Mouse (Mus musculus) kidney, embryonic 15.5 days (tissue): ENCODE results near the gene Apoa4. TPM values are rescaled to one million over a fixed set of nuclear protein-coding genes. Genes with fewer than 3 reads are reported as not detected.
A peak's percentile ranks its signal among the peaks of the same experiment; 100 is the strongest.

Source experiments
- ATAC-seq: fragments of 200-750 bp; cut with Nextera tagmentation; replicated peaks from 2 replicates; pipeline ENCODE4 v1.8.0; 2017; ENCODE audit warnings: moderate TSS enrichment; ENCODE audit not compliant: low FRiP score
- H3K27ac ChIP-seq: fragments of 300-500 bp; sonication (generic); 2 replicates; pipeline ENCODE4 v1.5.1; 2015; ENCODE audit warnings: mild to moderate bottlenecking, inconsistent platforms
- H3K27me3 ChIP-seq: fragments of 300-500 bp; sonication (generic); 2 replicates; pipeline ENCODE4 v1.6.1; 2015; ENCODE audit warnings: inconsistent platforms
- H3K36me3 ChIP-seq: fragments of 300-500 bp; sonication (generic); 2 replicates; pipeline ENCODE4 v1.6.1; 2015; ENCODE audit warnings: inconsistent platforms
- H3K4me1 ChIP-seq: fragments of 300-500 bp; sonication (generic); 2 replicates; pipeline ENCODE4 v1.6.1; 2015; ENCODE audit warnings: inconsistent platforms
- H3K4me2 ChIP-seq: fragments of 300-500 bp; sonication (generic); 2 replicates; pipeline ENCODE4 v1.6.1; 2015; ENCODE audit warnings: moderate library complexity, mild to moderate bottlenecking, inconsistent platforms
- H3K4me3 ChIP-seq: fragments of 300-500 bp; sonication (generic); replicated peaks from 2 replicates; pipeline ENCODE4 v1.5.1; 2015; ENCODE audit warnings: mild to moderate bottlenecking, inconsistent platforms
- H3K9ac ChIP-seq: fragments of 300-500 bp; sonication (generic); 2 replicates; pipeline ENCODE4 v1.6.1; 2015; ENCODE audit warnings: mild to moderate bottlenecking, inconsistent platforms
- H3K9me3 ChIP-seq: fragments of 300-500 bp; sonication (generic); replicated peaks from 2 replicates; pipeline ENCODE4 v1.6.1; 2016; ENCODE audit warnings: inconsistent platforms
- WGBS: fragments of 180-500 bp; shearing (Covaris S2); methylation state at CpG from one replicate; pipeline ENCODE4 v1.1.7; 2015; ENCODE audit warnings: mixed read lengths; 5-methylcytosine and 5-hydroxymethylcytosine counted together
- polyA plus RNA-seq: library from polyadenylated mRNA; unstranded; fragments of >200 nt; fragmentation: Nextera tagmentation; extraction: Ambion mirVana; gene quantifications from 2 replicates; pipeline ENCODE4 v1.2.1, GENCODE M21; 2015

Apoa4 gene
- polyA plus RNA-seq, 1 experiment from 2014 or later, result not detected

DNA sequence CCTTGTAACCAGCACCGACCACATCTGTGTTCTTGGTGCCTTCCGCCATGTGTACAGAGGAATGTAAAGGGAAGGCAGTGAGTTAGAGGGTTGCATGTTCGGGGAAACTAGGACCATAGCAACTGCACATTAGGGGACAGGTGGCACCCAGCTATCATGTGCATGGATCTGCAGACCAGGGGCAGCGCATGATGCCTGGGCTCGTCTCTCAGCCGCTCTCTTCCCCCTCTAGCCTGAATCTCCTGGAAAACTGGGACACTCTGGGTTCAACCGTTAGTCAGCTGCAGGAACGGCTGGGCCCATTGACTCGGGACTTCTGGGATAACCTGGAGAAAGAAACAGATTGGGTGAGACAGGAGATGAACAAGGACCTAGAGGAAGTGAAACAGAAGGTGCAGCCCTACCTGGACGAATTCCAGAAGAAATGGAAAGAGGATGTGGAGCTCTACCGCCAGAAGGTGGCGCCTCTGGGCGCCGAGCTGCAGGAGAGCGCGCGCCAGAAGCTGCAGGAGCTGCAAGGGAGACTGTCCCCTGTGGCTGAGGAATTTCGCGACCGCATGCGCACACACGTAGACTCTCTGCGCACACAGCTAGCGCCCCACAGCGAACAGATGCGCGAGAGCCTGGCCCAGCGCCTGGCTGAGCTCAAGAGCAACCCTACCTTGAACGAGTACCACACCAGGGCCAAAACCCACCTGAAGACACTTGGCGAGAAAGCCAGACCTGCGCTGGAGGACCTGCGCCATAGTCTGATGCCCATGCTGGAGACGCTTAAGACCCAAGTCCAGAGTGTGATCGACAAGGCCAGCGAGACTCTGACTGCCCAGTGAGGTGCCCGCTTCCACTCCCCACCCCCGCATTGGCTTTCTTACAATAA is 10.7 kb upstream of the Apoa4 start:
- peak; percentile 93 for ATAC-seq
- WGBS, result 15% methylated on average over 37 of the region's 37 CpGs
- Histone ChIP-seq H3K9ac (peak overlapping the region; percentile 50), H3K4me2 (peak overlapping the region; percentile 95), H3K4me1 (peaks cover 12% of the 10 kb centered on the region), H3K36me3 (no peaks in the 10 kb centered on the region), H3K4me3 (peak overlapping the region; percentile 53), H3K27me3 (peaks cover 20% of the 10 kb centered on the region; the same call in 1 of the 2 replicates), H3K9me3 (no peaks in the 10 kb centered on the region), H3K27ac (no peak overlapping the region)

- Histone ChIP-seq H3K4me1 (peaks cover 12% of the 10 kb centered on the region), H3K9ac (peak overlapping the region; percentile 50), H3K9me3 (no peaks in the 10 kb centered on the region), H3K36me3 (no peaks in the 10 kb centered on the region), H3K27ac (no peak overlapping the region), H3K4me2 (peak overlapping the region; percentile 95), H3K27me3 (peaks cover 20% of the 10 kb centered on the region; the same call in 1 of the 2 replicates), H3K4me3 (peak overlapping the region; percentile 53)
- 12% methylated on average over 13 of the region's 13 CpGs for WGBS
- ATAC-seq, result 0 out of 2 replicates have a peak, but pooled peaks have one; percentile 18
Observed at GRCm38 (mm10) chr9:46230450-46230975, 10.0 kb upstream of the Apoa4 start.

DNA sequence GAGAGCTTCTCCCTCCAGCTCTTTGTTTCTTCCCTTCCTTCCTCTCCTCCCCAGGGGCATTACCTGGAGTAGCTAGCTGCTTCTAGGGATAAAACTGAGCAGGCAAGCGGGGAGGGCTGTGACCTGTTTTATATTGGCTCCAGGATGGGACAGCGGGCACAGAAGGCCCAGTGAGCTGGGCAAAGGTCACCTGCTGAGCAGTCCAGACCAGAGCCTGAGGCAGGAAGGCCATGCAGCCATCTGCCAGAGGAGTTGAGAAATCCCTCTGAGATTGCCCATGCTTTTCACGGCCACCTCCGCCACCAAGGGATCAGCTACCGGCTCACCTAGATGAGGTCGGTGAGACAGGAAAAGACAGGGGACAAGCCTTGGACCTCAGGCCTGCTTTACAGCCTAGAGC is 5.3 kb upstream of the Apoa4 start:
- ATAC-seq, result no peak
- Histone ChIP-seq H3K9me3 (no peaks in the 10 kb centered on the region), H3K4me3 (no peak overlapping the region), H3K9ac (no peak overlapping the region), H3K4me2 (no peak overlapping the region), H3K4me1 (peaks cover 7% of the 10 kb centered on the region), H3K27ac (no peak overlapping the region), H3K27me3 (peaks cover 20% of the 10 kb centered on the region; the same call in 1 of the 2 replicates), H3K36me3 (no peaks in the 10 kb centered on the region)
- WGBS, result 81% methylated on average over 6 of the region's 6 CpGs

GRCm38 (mm10) chr9:46235596-46235648 is 5.1 kb upstream of the Apoa4 start, which contains the start of gene Apoc3:
Gene Apoc3, minus strand, starts transcription at chr9:46235636.
- H3K36me3 ChIP-seq, result no peaks in the 10 kb centered on the region
- no peak within 1 kb of the TSS for H3K4me2 ChIP-seq
- peaks cover 5% of the 10 kb centered on the region for H3K4me1 ChIP-seq
- H3K9ac ChIP-seq, result no peak within 1 kb of the TSS
- H3K27ac ChIP-seq, result no peak within 1 kb of the TSS
- no peaks in the 10 kb centered on the region for H3K9me3 ChIP-seq
- no peak within 1 kb of the TSS for H3K4me3 ChIP-seq
- H3K27me3 ChIP-seq, result peaks cover 18% of the 10 kb centered on the region; the same call in 1 of the 2 replicates
- no peak for ATAC-seq

GRCm38 (mm10) chr9:46235649-46236048 is 4.8 kb upstream of the Apoa4 start:
- Histone ChIP-seq H3K36me3 (no peaks in the 10 kb centered on the region), H3K27me3 (peaks cover 16% of the 10 kb centered on the region; the same call in 1 of the 2 replicates), H3K4me2 (no peak overlapping the region), H3K4me1 (peaks cover 3% of the 10 kb centered on the region), H3K27ac (no peak overlapping the region), H3K9ac (no peak overlapping the region), H3K4me3 (no peak overlapping the region), H3K9me3 (no peaks in the 10 kb centered on the region)
- ATAC-seq, result no peak
- 55% methylated on average over 4 of the region's 4 CpGs for WGBS

DNA sequence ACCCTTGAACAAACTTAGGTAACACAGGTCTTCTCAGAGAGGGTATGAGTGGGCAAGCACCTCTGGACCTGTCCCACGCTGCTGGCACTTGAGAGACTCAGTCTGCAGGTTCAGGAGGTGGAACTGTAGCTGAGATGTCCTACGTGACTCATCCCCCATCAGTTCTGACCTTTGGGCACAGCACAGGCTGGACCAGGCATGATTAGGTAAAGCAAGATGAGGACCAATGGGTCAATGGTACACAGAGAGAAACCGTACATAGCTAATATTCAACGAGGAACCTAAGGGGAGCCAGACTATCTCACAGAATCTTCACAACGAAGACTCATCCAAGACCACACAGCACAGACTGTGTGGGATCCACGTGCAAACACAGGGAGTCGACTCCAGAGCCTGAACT is 1.6 kb upstream of the Apoa4 start:
- WGBS, result 82% methylated on average over 7 of the region's 7 CpGs
- H3K4me2 ChIP-seq, result no peak overlapping the region
- H3K9me3 ChIP-seq, result no peaks in the 10 kb centered on the region
- no peaks in the 10 kb centered on the region for H3K4me1 ChIP-seq
- no peaks in the 10 kb centered on the region for H3K36me3 ChIP-seq
- no peaks in the 10 kb centered on the region for H3K27me3 ChIP-seq
- H3K9ac ChIP-seq, result no peak overlapping the region
- H3K27ac ChIP-seq, result no peak overlapping the region
- H3K4me3 ChIP-seq, result no peak overlapping the region
- no peak for ATAC-seq

DNA sequence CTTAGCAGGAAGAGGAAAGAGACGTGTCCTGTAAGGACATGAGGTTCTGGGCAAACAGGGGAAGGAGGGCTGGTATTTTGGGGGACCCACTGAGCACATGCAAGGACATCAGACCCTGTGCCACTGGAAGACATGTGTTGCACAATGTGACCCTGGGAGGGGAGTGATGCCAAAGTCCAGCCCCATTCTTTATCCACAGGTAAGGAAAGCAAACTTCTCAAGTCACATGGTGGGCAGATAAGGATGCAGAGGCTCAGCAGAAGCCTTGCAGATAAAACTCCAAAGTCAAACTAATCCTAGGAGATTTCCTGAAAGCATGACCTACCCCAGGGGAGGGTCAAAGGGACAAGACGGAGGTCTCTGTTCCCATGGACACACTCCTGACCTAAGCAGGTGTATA is 1.3 kb downstream of the Apoa4 start:
- H3K36me3 ChIP-seq, result no peaks in the 10 kb centered on the region
- no peaks in the 10 kb centered on the region for H3K4me1 ChIP-seq
- H3K9me3 ChIP-seq, result no peaks in the 10 kb centered on the region
- no peaks in the 10 kb centered on the region for H3K27me3 ChIP-seq
- H3K4me2 ChIP-seq, result no peak overlapping the region
- no peak for ATAC-seq
- no peak overlapping the region for H3K27ac ChIP-seq
- 81% methylated on average over 2 of the region's 2 CpGs for WGBS
- H3K4me3 ChIP-seq, result no peak overlapping the region
- H3K9ac ChIP-seq, result no peak overlapping the region

DNA sequence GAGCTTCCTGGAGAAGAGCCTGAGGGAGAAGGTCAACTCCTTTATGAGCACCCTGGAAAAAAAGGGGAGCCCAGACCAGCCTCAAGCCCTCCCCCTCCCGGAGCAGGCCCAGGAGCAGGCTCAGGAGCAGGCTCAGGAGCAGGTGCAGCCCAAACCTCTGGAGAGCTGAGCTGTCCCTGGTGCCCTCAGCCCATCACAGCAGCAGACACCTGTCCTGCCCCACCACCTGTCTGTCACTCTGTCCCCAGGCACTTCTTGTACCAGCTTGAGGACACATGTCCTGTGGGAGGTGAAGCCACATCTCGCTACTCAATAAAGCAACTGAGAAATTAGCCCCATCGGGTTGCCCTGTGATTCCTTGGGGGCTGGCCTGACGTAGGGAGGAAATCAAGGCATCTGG is 2.6 kb downstream of the Apoa4 start:
- Histone ChIP-seq H3K9ac (no peak overlapping the region), H3K36me3 (no peaks in the 10 kb centered on the region), H3K4me2 (no peak overlapping the region), H3K4me1 (no peaks in the 10 kb centered on the region), H3K27me3 (no peaks in the 10 kb centered on the region), H3K27ac (no peak overlapping the region), H3K9me3 (no peaks in the 10 kb centered on the region), H3K4me3 (no peak overlapping the region)
- no peak for ATAC-seq
- 52% methylated on average over 4 of the region's 4 CpGs for WGBS

DNA sequence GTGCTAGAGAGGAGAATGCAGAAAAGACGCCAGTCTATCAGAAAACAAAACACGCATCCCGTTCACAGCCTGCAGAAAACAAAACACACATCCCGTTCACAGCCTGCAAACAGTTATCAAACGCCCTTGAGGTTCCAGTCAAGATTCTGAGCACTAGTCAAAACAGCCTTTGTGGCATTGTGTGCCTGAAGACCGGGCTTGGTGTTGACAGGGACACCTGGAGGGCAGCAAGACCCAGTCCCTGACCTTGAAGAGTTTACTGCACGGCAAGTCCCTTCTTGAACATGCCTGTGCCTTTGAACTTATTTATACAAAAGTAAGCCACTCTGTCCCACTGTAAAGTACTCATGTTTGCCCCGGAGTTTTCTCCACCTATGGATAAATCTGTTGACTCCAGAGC is 3.1 kb downstream of the Apoa4 start:
- no peak overlapping the region for H3K4me3 ChIP-seq
- 55% methylated on average over 8 of the region's 8 CpGs for WGBS

DNA sequence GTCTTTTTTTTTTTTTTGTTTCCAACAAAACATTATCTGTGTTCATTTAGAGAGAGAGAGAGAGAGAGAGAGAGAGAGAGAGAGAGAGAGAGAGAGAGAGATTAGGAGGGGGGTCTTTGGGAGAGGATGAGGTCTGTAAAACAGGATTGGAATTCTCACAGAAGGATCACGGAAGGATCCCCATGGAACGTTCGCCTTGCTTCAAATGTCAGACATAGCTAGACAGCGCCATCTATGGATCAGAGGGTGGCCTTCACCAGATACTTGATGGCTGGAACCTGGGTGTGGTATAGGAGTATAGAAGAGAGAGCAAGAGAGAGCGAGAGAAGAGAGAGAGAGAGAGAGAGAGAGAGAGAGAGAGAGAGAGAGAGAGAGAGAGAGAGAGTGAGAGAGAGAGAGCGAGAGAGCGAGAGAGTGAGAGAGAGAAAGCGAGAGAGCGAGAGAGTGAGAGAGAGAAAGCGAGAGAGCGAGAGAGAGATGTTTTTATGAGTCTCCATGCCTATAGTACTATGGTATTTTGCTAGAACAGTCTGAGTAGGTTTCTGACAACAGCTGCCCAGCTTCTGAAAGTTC is 6.3 kb downstream of the Apoa4 start:
- no peaks in the 10 kb centered on the region for H3K9me3 ChIP-seq
- no peaks in the 10 kb centered on the region for H3K27me3 ChIP-seq
- no peak overlapping the region for H3K27ac ChIP-seq
- H3K36me3 ChIP-seq, result no peaks in the 10 kb centered on the region
- WGBS, result 20% methylated on average over 11 of the region's 11 CpGs
- H3K4me3 ChIP-seq, result no peak overlapping the region
- no peak overlapping the region for H3K9ac ChIP-seq
- H3K4me2 ChIP-seq, result peak overlapping the region; percentile 33; the same call in 1 of the 2 replicates
- ATAC-seq, result no peak
- no peaks in the 10 kb centered on the region for H3K4me1 ChIP-seq

More for the DNA sequence above, 3.1 kb downstream of the Apoa4 start:
- Histone ChIP-seq H3K9ac (no peak overlapping the region), H3K4me2 (no peak overlapping the region), H3K27ac (no peak overlapping the region), H3K27me3 (no peaks in the 10 kb centered on the region), H3K9me3 (no peaks in the 10 kb centered on the region), H3K36me3 (no peaks in the 10 kb centered on the region), H3K4me1 (no peaks in the 10 kb centered on the region)
- ATAC-seq, result no peak

DNA sequence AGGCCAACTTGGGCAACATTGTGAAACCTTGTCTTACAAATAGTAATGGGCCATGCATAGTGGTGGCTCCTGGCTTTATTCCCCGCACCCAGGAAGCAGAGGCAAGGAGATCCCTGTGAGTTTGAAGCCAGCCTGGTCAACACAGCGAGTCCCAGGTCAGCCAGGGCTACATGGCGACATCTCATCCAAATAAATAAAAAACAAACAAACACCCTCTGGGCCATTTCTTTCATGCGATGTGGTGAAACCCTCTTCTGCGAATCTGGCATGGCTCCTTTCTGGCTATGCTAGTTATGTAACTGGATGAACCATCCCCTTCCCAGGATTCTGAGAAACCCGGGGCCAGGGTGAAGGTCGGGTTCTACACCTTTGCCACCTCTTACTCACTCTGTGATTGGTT is 15.7 kb downstream of the Apoa4 start:
- no peak for ATAC-seq
- Histone ChIP-seq H3K4me2 (no peak overlapping the region), H3K27ac (no peak overlapping the region), H3K9ac (no peak overlapping the region), H3K4me3 (no peak overlapping the region), H3K4me1 (no peaks in the 10 kb centered on the region), H3K9me3 (no peaks in the 10 kb centered on the region), H3K27me3 (no peaks in the 10 kb centered on the region), H3K36me3 (no peaks in the 10 kb centered on the region)
- 87% methylated on average over 7 of the region's 7 CpGs for WGBS

DNA sequence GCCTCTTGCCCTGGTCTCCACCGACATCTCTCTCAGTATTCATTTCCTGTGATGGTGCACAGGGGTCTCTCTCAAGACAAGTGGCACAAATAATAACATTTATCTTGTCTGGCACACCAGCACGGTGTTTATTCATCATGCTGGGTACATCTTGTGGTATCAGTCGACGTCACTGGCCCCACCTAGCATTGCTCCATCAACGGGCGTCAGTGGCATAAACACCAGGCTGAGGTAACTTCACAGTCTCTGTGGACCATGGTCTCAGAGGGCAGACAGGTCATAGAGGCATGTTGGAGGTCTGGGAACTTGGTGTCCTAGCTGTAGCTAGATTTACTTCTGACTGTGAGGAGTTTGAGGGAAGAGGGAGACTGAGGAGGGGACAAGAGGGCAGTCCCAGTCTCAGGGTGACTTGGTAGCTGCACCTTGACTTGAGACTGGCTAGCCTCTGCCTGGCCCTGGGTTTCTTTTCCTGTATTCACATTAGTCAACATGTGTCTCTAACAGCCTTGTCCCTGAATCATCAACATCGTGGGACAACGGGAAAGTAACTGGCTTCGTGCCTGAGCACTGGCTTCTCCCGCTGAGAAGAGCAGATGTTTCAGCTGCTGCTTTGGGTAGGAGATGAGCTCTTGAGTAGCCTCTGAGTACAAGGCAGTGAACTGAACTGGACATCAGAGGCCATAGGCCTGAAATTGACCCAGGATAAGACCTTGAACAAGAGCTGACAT is 16.3 kb downstream of the Apoa4 start:
- Histone ChIP-seq H3K9ac (no peak overlapping the region), H3K9me3 (no peaks in the 10 kb centered on the region), H3K27me3 (no peaks in the 10 kb centered on the region), H3K36me3 (no peaks in the 10 kb centered on the region), H3K4me2 (no peak overlapping the region), H3K27ac (no peak overlapping the region), H3K4me1 (no peaks in the 10 kb centered on the region), H3K4me3 (no peak overlapping the region)
- WGBS, result 91% methylated on average over 10 of the region's 10 CpGs
- no peak for ATAC-seq
